11 mouse cellular contexts compared by ENCODE assay signal in the genomic region with DNA sequence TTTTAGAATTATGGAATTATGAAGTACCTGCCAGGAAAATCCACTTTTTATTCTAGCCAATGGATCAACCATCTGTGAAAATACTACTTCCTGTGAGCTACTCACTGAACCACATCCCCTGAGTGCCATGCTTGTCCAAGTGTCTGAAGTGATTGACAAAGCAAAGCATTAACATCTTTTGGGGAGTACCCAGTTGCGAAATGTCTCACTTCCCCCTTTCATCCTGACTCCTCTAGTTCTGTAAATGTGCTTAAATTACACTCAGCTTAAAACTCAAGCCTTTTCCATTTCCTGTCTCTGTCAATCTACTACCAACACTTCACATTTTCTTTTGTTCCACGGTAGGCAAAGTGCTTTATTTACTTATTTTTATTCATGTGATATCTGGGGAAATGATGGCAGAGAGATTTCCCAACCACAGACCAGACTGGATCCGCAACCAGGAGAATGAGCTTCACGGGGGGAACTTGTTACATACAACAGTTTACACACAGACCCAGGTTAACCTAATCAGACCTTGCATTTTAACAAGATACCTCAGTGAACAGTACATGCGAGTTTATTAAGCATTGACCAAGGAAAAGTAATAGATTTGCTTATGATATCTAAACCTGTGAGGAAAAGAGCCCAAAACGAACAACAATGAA.
DNase-seq lines count a peak whose midpoint lies in the region; ATAC-seq and TF ChIP-seq lines count a peak whose summit lies in the region.
"Had no signal": no experiment of that assay in that cellular context is flagged by ENCODE, and none has a peak within 500 bp of the region (broad histone marks: within the 10 kb centered on the region; RNA-seq: fewer than 3 reads in every experiment).

No protein-coding gene starts in this region.

- H3K9ac ChIP-seq in heart, embryonic 11.5 days (ENCODE audit: low read depth, low read length) = no peak overlapping the region
- H3K9ac ChIP-seq in forebrain, embryonic 11.5 days (ENCODE audit: low read length) = no peak overlapping the region
- H3K9ac ChIP-seq in forebrain, embryonic 16.5 days (replicated peaks; ENCODE audit: low read depth, low read length) = no peak overlapping the region
- H3K9ac ChIP-seq: hindbrain, embryonic 13.5 days had no signal

- peaks cover 6% of the 10 kb centered on the region; the same call in 1 of the 2 replicates for H3K4me1 ChIP-seq in heart, embryonic 11.5 days (ENCODE audit: control insufficient read depth, insufficient read depth, low read length)
- no peaks in the 10 kb centered on the region for H3K4me1 ChIP-seq in spleen, adult 2 months (ENCODE audit: control insufficient read depth, insufficient read depth, insufficient read length)
- H3K4me1 ChIP-seq in forebrain, embryonic 11.5 days (replicated peaks; ENCODE audit: control insufficient read depth, insufficient read depth, low read length) = no peaks in the 10 kb centered on the region
- H3K4me1 ChIP-seq in forebrain, embryonic 16.5 days (replicated peaks; ENCODE audit: control insufficient read depth, insufficient read depth, low read length) = peaks cover 8% of the 10 kb centered on the region; the same call in 1 of the 2 replicates
- H3K4me1 ChIP-seq: hindbrain, embryonic 13.5 days had no signal

- H3K27me3 ChIP-seq in heart, embryonic 11.5 days (ENCODE audit: control insufficient read depth, insufficient read depth, low read length) = no peaks in the 10 kb centered on the region
- no peaks in the 10 kb centered on the region for H3K27me3 ChIP-seq in spleen, adult 2 months (ENCODE audit: control insufficient read depth, insufficient read depth, low read length)
- no peaks in the 10 kb centered on the region for H3K27me3 ChIP-seq in forebrain, embryonic 11.5 days (ENCODE audit: control insufficient read depth, insufficient read depth, low read length)
- H3K27me3 ChIP-seq in forebrain, embryonic 16.5 days (replicated peaks; ENCODE audit: control insufficient read depth, insufficient read depth, low read length) = no peaks in the 10 kb centered on the region
- H3K27me3 ChIP-seq: hindbrain, embryonic 13.5 days had no signal

- TF ChIP-seq POLR2A in spleen, adult 2 months (IDR thresholded peaks at IDR 0.05; ENCODE audit: low read depth, low read length) = no peak

- TF ChIP-seq CTCF in spleen, adult 2 months (IDR thresholded peaks at IDR 0.05; ENCODE audit: extremely low read depth, insufficient read depth, insufficient read length, insufficient replicate concordance) = no peak

- H3K27ac ChIP-seq in heart, embryonic 11.5 days (ENCODE audit: low read depth, low read length) = no peak overlapping the region
- H3K27ac ChIP-seq in spleen, adult 2 months (ENCODE audit: insufficient read depth, low read length) = no peak overlapping the region
- H3K27ac ChIP-seq in forebrain, embryonic 11.5 days (ENCODE audit: low read depth, low read length) = no peak overlapping the region
- no peak overlapping the region for H3K27ac ChIP-seq in forebrain, embryonic 16.5 days (ENCODE audit: low read length)
- H3K27ac ChIP-seq: hindbrain, embryonic 13.5 days had no signal

- WGBS in heart, embryonic 11.5 days (ENCODE audit: insufficient replicate concordance) = 75% methylated on average over 6 of the region's 6 CpGs
- WGBS in spleen, adult 2 months = 38% methylated on average over 6 of the region's 6 CpGs
- WGBS in forebrain, embryonic 11.5 days = 87% methylated on average over 6 of the region's 6 CpGs
- 81% methylated on average over 6 of the region's 6 CpGs for WGBS in forebrain, embryonic 16.5 days

- no peak for ATAC-seq in heart, embryonic 11.5 days (replicated peaks; ENCODE audit: insufficient number of reproducible peaks, low FRiP score, low TSS enrichment)
- no peak for ATAC-seq in forebrain, embryonic 11.5 days (replicated peaks; ENCODE audit: low FRiP score)
- ATAC-seq in forebrain, embryonic 16.5 days = no peak

- H3K36me3 ChIP-seq in heart, embryonic 11.5 days (ENCODE audit: control insufficient read depth, insufficient read depth, low read length) = no peaks in the 10 kb centered on the region
- no peaks in the 10 kb centered on the region for H3K36me3 ChIP-seq in spleen, adult 2 months (ENCODE audit: control insufficient read depth, insufficient read depth, low read length)
- H3K36me3 ChIP-seq in forebrain, embryonic 11.5 days (ENCODE audit: control insufficient read depth, insufficient read depth, low read length) = no peaks in the 10 kb centered on the region
- no peaks in the 10 kb centered on the region for H3K36me3 ChIP-seq in forebrain, embryonic 16.5 days (ENCODE audit: control insufficient read depth, insufficient read depth)
- H3K36me3 ChIP-seq: hindbrain, embryonic 13.5 days had no signal

- DNase-seq in heart, adult 18-20 months = peak; percentile 19 to 59
- DNase-seq in spleen, adult 2 months (ENCODE audit: low read depth in 1 of 2, low spot score in 2 of 2) = peak; percentile 3 to 39
- no peak for DNase-seq in spleen, adult 12 weeks (ENCODE audit: low spot score)
- DNase-seq in lung, postnatal 14 days = peak; percentile 29
- no peak for DNase-seq in gastrocnemius, postnatal 25 days
- no peak for DNase-seq in forebrain, embryonic 11.5 days (ENCODE audit: low spot score)
- DNase-seq: gastrocnemius, postnatal 10 days; kidney, postnatal 14 days had no signal

- no peak overlapping the region for H3K4me3 ChIP-seq in heart, embryonic 11.5 days (ENCODE audit: low read depth, low read length)
- H3K4me3 ChIP-seq in spleen, adult 2 months (ENCODE audit: extremely low read depth, insufficient read depth, insufficient read length) = no peak overlapping the region
- H3K4me3 ChIP-seq in forebrain, embryonic 11.5 days (ENCODE audit: low read depth, low read length) = no peak overlapping the region
- no peak overlapping the region for H3K4me3 ChIP-seq in forebrain, embryonic 16.5 days (replicated peaks; ENCODE audit: low read length)
- H3K4me3 ChIP-seq: hindbrain, embryonic 13.5 days had no signal

- H3K4me2 ChIP-seq in heart, embryonic 11.5 days = no peak overlapping the region
- no peak overlapping the region for H3K4me2 ChIP-seq in forebrain, embryonic 11.5 days (ENCODE audit: low read depth, low read length, severe bottlenecking)
- H3K4me2 ChIP-seq in forebrain, embryonic 16.5 days (ENCODE audit: low read length) = no peak overlapping the region
- H3K4me2 ChIP-seq: hindbrain, embryonic 13.5 days had no signal

- no peaks in the 10 kb centered on the region for H3K9me3 ChIP-seq in heart, embryonic 11.5 days (replicated peaks; ENCODE audit: control insufficient read depth, low read length)
- H3K9me3 ChIP-seq in forebrain, embryonic 11.5 days (ENCODE audit: control insufficient read depth, low read length) = no peaks in the 10 kb centered on the region
- no peaks in the 10 kb centered on the region for H3K9me3 ChIP-seq in forebrain, embryonic 16.5 days (ENCODE audit: control insufficient read depth, low read length)
- H3K9me3 ChIP-seq: hindbrain, embryonic 13.5 days had no signal

Comparison
In these comparisons a context has a peak if more than half of its experiments do, and no peak if none do; other contexts are left out.
1. DNase-seq: peak in heart, adult 18-20 months (2 of 2), spleen, adult 2 months (2 of 2) and lung, postnatal 14 days (single experiment); none in spleen, adult 12 weeks (single experiment), gastrocnemius, postnatal 25 days (single experiment) and forebrain, embryonic 11.5 days (single experiment).